Mouse (Mus musculus) thymus, postnatal 25 days (tissue): ENCODE data around the gene Gm10697.
"Not testable (repeated sequence)": the region's sequence is repeated elsewhere in the genome, so short reads cannot be mapped to it uniquely, and the experiment has no call there.

Experiments used
- DNase-seq: peaks from one replicate; pipeline ENCODE4 v3.0.0; 2022

Gene Gm10697

GRCm38 (mm10) chr3:94072544-94072943, at the start of gene Gm10697:
Gene Gm10697, minus strand, starts transcription at chr3:94072644.
- not testable (repeated sequence) for DNase-seq

DNA sequence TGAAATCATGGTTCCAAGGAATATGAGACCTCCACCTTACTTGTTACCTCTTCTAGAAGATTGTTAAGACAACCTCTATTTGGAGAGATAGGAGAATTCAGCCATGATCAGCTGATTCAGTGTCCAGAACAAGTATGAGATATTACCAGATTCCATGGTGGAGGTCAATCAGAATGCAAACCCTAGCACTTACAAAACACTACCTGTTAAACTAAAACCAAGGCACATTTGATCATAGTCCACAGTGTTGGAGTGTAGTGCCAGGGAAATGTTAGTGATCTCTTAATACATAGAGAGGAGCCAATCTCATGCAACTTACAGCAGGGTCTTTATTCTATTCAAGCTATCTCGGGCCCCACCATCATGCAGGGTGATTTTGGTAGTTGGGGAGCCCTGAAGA, 42.6 kb upstream of the Gm10697 start:
- DNase-seq = not testable (repeated sequence)

DNA sequence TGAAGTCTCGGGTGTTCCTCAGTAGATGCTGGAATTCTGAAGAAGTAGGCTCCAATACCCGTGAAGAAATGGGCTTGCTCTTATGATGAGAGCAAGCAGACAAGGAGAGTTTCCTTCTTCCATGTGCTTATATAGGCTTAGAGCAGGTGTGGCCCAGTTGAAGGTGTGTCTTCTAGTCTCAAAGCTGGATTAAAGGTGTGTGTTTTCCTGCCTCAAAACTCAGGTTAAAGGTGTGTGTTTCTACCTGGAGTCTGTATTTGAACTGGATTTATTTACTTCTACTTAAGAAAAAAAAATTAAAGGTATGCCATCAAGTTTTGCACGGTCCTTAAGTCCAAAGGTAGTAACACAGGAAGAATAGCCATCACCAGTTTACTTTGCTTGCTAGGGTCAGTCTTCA, 17.7 kb downstream of the Gm10697 start, which contains the start of gene Gm9125:
Gene Gm9125, minus strand, starts transcription at position 101 of the 400 bp plus-strand sequence.
- DNase-seq = not testable (repeated sequence)

GRCm38 (mm10) chr3:94049566-94050121, 22.8 kb downstream of the Gm10697 start:
- not testable (repeated sequence) for DNase-seq

DNA sequence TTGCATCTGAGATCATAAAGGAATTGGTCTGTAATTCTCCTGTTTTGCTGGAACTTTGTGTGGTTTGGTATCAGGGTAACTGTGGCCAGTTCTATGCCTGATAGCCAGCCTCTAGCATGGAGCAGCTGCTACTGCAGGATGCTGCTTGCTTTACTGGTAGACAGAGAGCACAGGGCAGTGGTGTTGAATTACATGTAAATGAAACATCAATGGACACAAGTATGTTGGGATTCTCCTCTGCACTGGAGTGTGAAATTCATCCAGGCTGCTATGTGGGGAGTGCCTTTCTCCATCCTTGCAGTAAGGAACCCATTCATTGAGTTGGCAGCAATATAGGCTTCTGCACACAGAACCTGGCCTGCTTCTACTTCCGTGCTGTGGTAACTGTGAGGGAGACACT, 34.2 kb downstream of the Gm10697 start:
- DNase-seq = not testable (repeated sequence)

DNA sequence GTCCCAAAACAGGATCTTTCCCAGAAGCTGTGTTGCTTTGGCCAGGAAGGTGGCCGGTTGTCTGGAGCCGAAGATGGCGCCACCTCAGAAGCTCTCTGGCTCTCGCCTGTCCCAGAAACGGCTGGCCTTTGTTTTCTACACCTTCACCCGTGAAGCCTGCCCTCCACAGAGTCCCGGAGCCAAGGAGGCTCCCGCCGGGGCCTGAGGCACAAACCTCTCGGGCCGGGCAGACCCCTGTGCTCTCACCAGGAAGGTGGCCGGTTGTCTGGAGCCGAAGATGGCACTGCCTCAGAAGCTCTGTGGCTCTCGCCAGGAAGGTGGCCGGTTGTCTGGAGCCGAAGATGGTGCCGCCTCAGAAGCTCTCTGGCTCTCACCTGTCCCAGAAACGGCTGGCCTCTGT, 38.0 kb downstream of the Gm10697 start:
- not testable (repeated sequence) for DNase-seq
